In the genomic region with DNA sequence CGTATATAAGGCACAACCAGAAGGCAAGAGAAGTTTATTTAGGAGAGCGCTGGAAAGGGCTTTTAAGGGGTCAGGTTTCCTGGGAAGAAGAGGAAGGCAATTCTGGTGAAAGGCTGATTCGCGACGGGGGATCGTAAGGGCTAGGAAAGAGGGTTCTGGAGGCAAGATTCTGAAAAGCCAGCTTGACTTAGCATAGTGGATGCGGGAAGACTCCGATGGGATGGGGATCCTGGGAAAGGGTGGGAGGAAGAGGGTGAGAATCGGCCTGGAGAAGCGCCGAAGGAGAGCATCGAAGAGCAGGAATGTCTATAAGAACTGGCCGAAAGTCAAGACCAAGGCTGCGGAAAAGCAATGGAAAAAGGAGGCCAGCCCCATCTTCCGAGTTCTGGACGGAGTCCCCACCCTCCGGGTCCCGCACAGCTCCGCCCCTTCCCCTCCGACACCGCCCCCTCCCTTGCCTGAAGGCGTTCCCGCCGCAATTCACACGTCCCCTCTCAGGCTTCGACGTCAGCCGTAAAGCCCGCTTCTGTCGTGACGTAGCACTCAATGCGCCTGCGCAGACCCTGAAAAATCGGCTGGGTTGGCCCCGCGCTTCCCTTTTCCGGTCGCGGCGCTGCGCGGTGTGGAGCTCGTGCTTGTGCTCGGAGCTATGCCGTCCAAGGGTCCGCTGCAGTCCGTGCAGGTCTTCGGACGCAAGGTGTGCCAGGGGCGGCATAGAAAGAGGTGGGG, we compare ENCODE assay signal across 8 mouse cellular contexts. TPM values are rescaled to one million over a fixed set of nuclear protein-coding genes. Genes with fewer than 3 reads are reported as not detected.
A peak's percentile ranks its signal among the peaks of the same experiment; 100 is the strongest.
DNase-seq lines count a peak whose midpoint lies in the region; ATAC-seq lines count a peak whose summit lies in the region.

A gene (plus strand): TSS at position 498 of the 729 bp plus-strand sequence.

- intact Hi-C loops in gastrocnemius, postnatal 14 days (cut with DNase I; ENCODE audit: low total_unique reads) = no loop called here
- intact Hi-C loops in left cerebral cortex, postnatal 10 days (cut with DNase I) = no loop called here

- ATAC-seq in inflammation-experienced regulatory T-cells, adult 6 months = peak; percentile 88
- ATAC-seq in megakaryocyte-erythroid progenitor cell, adult 5-6 weeks (replicated peaks; ENCODE audit: low FRiP score, low TSS enrichment, poor library complexity, severe bottlenecking) = peak; percentile 88

- peak; percentile 96 for DNase-seq in adipocyte (ENCODE audit: low spot score)
- DNase-seq in embryo, embryonic 10 days (ENCODE audit: low spot score) = peak; percentile 99
- peak; percentile 99 for DNase-seq in gastrocnemius, postnatal 14 days
- peak; percentile 96 to 99 for DNase-seq in left cerebral cortex, postnatal 10 days (ENCODE audit: extremely low spot score in 1 of 2, low spot score in 2 of 2)
- DNase-seq in right cerebral cortex, postnatal 25 days = peak; percentile 98
- peak; percentile 98 to 99 for DNase-seq in urinary bladder, postnatal 4 days (ENCODE audit: low spot score in 2 of 2)

RNA-seq across cellular contexts. Expression of the gene that starts here (rescaled TPM):
- 100 to 1,000 TPM; 522 to 620 TPM for total RNA-seq in gastrocnemius, postnatal 14 days (2021)
- 1,000 to 10,000 TPM in 2 of 3 experiments, 100 to 1,000 TPM in 1; 937 to 1,605 (median 1,546) TPM for polyA plus RNA-seq in inflammation-experienced regulatory T-cells, adult 6 months (2017; shearing (Covaris generic))
- 100 to 1,000 TPM; 642 to 668 TPM for total RNA-seq in left cerebral cortex, postnatal 10 days (2021)
- 3,991 and 4,625 TPM in 2 replicates for total RNA-seq in megakaryocyte-erythroid progenitor cell, adult 5-6 weeks (2014; fragmentation: Nextera tagmentation)
- 881 and 1,091 TPM in 2 replicates for total RNA-seq in megakaryocyte-erythroid progenitor cell, adult 5-6 weeks (2017)

Comparison
In these comparisons a context has a peak if more than half of its experiments do, and no peak if none do; other contexts are left out.
1. Peak in every context shown above with its lines: DNase-seq and ATAC-seq.